Mouse (Mus musculus): ENCODE results near the gene Metap2. TPM values are rescaled to one million over a fixed set of nuclear protein-coding genes. Genes with fewer than 3 reads are reported as not detected.
"Not testable (repeated sequence)": the region's sequence is repeated elsewhere in the genome, so short reads cannot be mapped to it uniquely, and the experiment has no call there.

Metap2 gene
- polyA plus RNA-seq, 1 experiment from 2014 or later = 275 TPM

DNA sequence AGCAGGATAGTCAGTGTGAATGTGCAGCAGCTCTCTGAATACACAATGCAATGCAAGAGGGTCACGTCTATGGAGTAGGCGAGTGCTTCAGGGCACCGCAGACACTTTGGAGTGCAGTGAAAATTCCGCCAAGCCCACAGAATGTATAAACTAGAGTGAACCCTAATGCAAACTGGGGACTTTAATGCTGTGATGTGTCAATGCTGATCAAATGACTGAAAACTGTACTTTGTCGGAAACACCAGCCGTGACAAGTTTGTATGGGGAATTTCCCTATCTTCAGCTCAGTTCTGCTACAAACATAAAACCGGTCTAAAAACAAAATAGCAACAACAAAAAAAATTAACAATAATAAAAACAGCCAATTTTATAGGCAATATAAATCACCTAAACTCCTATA lies 28.5 kb downstream of the Metap2 start:
- no peaks in the 10 kb centered on the region for H3K27me3 ChIP-seq (ENCODE audit: control insufficient read depth, insufficient read depth, low read length)
- no peak overlapping the region for H3K9ac ChIP-seq (ENCODE audit: low read length)
- H3K36me3 ChIP-seq (ENCODE audit: control insufficient read depth, insufficient read depth, low read length) = peaks cover 9% of the 10 kb centered on the region
- H3K9me3 ChIP-seq (ENCODE audit: control insufficient read depth, low read length) = no peaks in the 10 kb centered on the region
- H3K4me3 ChIP-seq (ENCODE audit: low read depth, low read length) = no peak overlapping the region
- DNase-seq (ENCODE audit: low spot score) = no peak
- no peak overlapping the region for H3K4me2 ChIP-seq (ENCODE audit: low read depth, severe bottlenecking)
- WGBS = 94% methylated on average over 7 of the region's 7 CpGs
- H3K27ac ChIP-seq (replicated peaks; ENCODE audit: low read depth, low read length) = no peak overlapping the region
- no peaks in the 10 kb centered on the region for H3K4me1 ChIP-seq (ENCODE audit: control insufficient read depth, insufficient read depth, low read length)
- no peak for ATAC-seq (ENCODE audit: insufficient number of reproducible peaks, low FRiP score, low TSS enrichment, low read depth)

DNA sequence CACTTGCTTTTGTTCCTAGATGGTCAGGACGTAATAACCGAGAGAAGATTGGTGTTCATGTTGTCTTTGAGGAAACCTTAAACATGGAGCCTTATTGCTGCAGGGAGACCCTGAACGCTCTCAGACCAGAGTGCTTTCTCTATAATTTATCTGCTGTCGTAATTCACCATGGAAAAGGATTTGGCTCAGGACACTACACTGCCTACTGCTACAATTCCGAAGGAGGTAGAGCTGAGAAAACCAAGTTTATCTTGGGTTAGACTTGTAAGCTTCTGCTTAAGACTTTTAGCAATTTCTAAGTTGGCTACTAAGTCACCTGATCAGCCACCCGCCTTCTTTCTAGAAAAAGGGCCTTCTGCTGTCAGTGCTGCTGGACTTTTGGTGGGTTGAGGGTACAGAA lies 40.8 kb downstream of the Metap2 start:
- H3K4me2 ChIP-seq (ENCODE audit: low read depth, severe bottlenecking) = no peak overlapping the region
- H3K9me3 ChIP-seq (ENCODE audit: control insufficient read depth, low read length) = no peaks in the 10 kb centered on the region
- no peaks in the 10 kb centered on the region; the same call in 1 of the 2 replicates for H3K36me3 ChIP-seq (ENCODE audit: control insufficient read depth, insufficient read depth, low read length)
- DNase-seq (ENCODE audit: low spot score) (no peak), ATAC-seq (ENCODE audit: insufficient number of reproducible peaks, low FRiP score, low TSS enrichment, low read depth) (no peak)
- no peaks in the 10 kb centered on the region for H3K27me3 ChIP-seq (ENCODE audit: control insufficient read depth, insufficient read depth, low read length)
- no peak overlapping the region for H3K27ac ChIP-seq (replicated peaks; ENCODE audit: low read depth, low read length)
- no peak overlapping the region for H3K9ac ChIP-seq (ENCODE audit: low read length)
- 81% methylated on average over 6 of the region's 6 CpGs for WGBS
- no peaks in the 10 kb centered on the region for H3K4me1 ChIP-seq (ENCODE audit: control insufficient read depth, insufficient read depth, low read length)
- H3K4me3 ChIP-seq (ENCODE audit: low read depth, low read length) = no peak overlapping the region

DNA sequence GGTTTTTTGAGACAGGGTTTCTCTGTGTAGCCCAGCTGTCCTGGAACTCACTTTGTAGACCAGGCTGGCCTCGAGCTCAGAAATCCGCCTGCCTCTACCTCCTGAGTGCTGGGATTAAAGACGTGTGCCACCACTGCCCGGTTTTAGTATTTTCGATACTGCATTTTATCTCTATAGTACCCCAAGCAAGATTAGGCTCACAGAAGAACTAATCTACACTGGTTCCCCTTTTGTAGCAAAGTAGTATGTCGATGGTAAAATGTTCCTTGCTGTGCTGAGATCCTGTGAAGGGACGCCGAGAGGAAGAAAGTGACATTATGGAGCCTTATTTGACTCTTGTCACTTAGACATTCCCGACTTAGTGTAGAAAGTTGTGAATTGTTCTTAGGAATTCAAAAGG lies 41.8 kb downstream of the Metap2 start:
- Histone ChIP-seq H3K4me3 (ENCODE audit: low read depth, low read length) (no peak overlapping the region), H3K9me3 (ENCODE audit: control insufficient read depth, low read length) (no peaks in the 10 kb centered on the region), H3K27ac (replicated peaks; ENCODE audit: low read depth, low read length) (no peak overlapping the region), H3K27me3 (ENCODE audit: control insufficient read depth, insufficient read depth, low read length) (no peaks in the 10 kb centered on the region), H3K4me2 (ENCODE audit: low read depth, severe bottlenecking) (no peak overlapping the region), H3K4me1 (ENCODE audit: control insufficient read depth, insufficient read depth, low read length) (no peaks in the 10 kb centered on the region), H3K9ac (ENCODE audit: low read length) (no peak overlapping the region), H3K36me3 (ENCODE audit: control insufficient read depth, insufficient read depth, low read length) (no peaks in the 10 kb centered on the region; the same call in 1 of the 2 replicates)
- ATAC-seq (ENCODE audit: insufficient number of reproducible peaks, low FRiP score, low TSS enrichment, low read depth) = no peak
- no peak for DNase-seq (ENCODE audit: low spot score)
- 92% methylated on average over 9 of the region's 9 CpGs for WGBS

DNA sequence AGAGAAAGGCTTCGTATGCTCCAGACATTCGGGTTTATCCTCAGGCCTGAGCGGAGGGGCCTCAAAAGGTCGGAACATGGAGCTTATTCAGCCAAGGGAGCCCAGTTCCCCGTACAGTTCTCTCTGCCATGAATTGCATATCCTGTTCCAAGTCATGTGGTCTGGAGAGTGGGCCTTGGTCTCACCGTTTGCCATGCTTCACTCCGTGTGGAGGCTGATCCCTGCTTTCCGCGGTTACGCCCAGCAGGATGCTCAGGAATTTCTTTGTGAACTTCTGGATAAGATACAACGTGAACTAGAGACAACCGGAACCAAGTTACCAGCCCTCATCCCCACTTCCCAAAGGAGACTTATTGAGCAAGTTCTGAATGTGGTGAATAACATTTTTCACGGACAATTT lies 50.2 kb downstream of the Metap2 start:
- 94% methylated on average over 13 of the region's 13 CpGs for WGBS
- Histone ChIP-seq H3K27me3 (ENCODE audit: control insufficient read depth, insufficient read depth, low read length) (no peaks in the 10 kb centered on the region), H3K4me1 (ENCODE audit: control insufficient read depth, insufficient read depth, low read length) (no peaks in the 10 kb centered on the region), H3K9ac (ENCODE audit: low read length) (no peak overlapping the region), H3K36me3 (ENCODE audit: control insufficient read depth, insufficient read depth, low read length) (no peaks in the 10 kb centered on the region), H3K4me2 (ENCODE audit: low read depth, severe bottlenecking) (no peak overlapping the region), H3K9me3 (ENCODE audit: control insufficient read depth, low read length) (peaks cover 4% of the 10 kb centered on the region; the same call in 1 of the 2 replicates), H3K4me3 (ENCODE audit: low read depth, low read length) (no peak overlapping the region), H3K27ac (replicated peaks; ENCODE audit: low read depth, low read length) (no peak overlapping the region)
- ATAC-seq (ENCODE audit: insufficient number of reproducible peaks, low FRiP score, low TSS enrichment, low read depth) = no peak
- DNase-seq (ENCODE audit: low spot score) = no peak

DNA sequence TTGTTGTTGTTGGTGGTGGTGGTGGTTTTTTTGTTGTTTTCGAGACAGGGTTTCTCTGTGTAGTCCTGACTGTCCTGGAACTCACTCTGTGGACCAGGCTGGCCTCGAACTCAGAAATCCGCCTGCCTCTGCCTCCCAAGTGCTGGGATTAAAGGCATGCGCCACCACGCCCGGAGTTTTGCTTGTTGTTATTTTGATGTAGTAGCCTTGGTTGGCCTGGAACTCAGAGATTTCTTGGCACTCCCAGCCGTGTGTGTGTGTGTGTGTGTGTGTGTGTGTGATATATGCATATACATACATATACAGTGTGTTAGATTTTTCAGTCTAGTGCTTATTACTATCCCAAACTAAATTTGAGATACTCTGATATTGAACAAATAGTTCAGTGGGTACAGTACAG lies 61.8 kb downstream of the Metap2 start:
- H3K4me1 ChIP-seq (ENCODE audit: control insufficient read depth, insufficient read depth, low read length); H3K4me3 ChIP-seq (ENCODE audit: low read depth, low read length); H3K4me2 ChIP-seq (ENCODE audit: low read depth, severe bottlenecking); DNase-seq (ENCODE audit: low spot score); H3K9ac ChIP-seq (ENCODE audit: low read length); H3K36me3 ChIP-seq (ENCODE audit: control insufficient read depth, insufficient read depth, low read length); ATAC-seq (ENCODE audit: insufficient number of reproducible peaks, low FRiP score, low TSS enrichment, low read depth); H3K9me3 ChIP-seq (ENCODE audit: control insufficient read depth, low read length); H3K27ac ChIP-seq (replicated peaks; ENCODE audit: low read depth, low read length): not testable (repeated sequence)
- WGBS = 87% methylated on average over 7 of the region's 7 CpGs
- peaks cover 37% of the 10 kb centered on the region for H3K27me3 ChIP-seq (ENCODE audit: control insufficient read depth, insufficient read depth, low read length)

DNA sequence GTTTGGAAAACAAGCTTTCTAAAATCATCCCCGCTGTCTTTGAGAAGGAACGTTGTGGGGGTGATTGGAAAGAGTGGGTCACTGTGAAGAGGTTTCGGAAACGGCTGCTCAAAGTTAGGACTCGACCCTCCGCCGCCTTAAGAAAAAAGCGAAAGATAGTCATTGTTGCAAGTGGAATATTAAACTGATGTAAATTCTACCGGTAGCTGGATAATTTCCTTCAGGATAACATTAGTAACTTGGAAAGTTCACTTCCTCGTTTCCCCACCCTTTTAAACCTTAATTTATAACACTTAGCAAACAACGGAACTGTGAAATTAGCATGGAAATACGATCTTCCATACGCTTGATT lies 62.5 kb downstream of the Metap2 start:
- no peak overlapping the region for H3K9ac ChIP-seq (ENCODE audit: low read length)
- ATAC-seq (ENCODE audit: insufficient number of reproducible peaks, low FRiP score, low TSS enrichment, low read depth) (no peak), DNase-seq (ENCODE audit: low spot score) (no peak)
- 6% methylated on average over 13 of the region's 13 CpGs for WGBS
- no peaks in the 10 kb centered on the region; the same call in 1 of the 2 replicates for H3K4me1 ChIP-seq (ENCODE audit: control insufficient read depth, insufficient read depth, low read length)
- peaks cover 37% of the 10 kb centered on the region for H3K27me3 ChIP-seq (ENCODE audit: control insufficient read depth, insufficient read depth, low read length)
- no peaks in the 10 kb centered on the region for H3K36me3 ChIP-seq (ENCODE audit: control insufficient read depth, insufficient read depth, low read length)
- H3K4me2 ChIP-seq (ENCODE audit: low read depth, severe bottlenecking) = peak overlapping the region; percentile 86
- H3K27ac ChIP-seq (replicated peaks; ENCODE audit: low read depth, low read length) = no peak overlapping the region
- H3K4me3 ChIP-seq (ENCODE audit: low read depth, low read length) = peak overlapping the region; percentile 64
- no peaks in the 10 kb centered on the region for H3K9me3 ChIP-seq (ENCODE audit: control insufficient read depth, low read length)

DNA sequence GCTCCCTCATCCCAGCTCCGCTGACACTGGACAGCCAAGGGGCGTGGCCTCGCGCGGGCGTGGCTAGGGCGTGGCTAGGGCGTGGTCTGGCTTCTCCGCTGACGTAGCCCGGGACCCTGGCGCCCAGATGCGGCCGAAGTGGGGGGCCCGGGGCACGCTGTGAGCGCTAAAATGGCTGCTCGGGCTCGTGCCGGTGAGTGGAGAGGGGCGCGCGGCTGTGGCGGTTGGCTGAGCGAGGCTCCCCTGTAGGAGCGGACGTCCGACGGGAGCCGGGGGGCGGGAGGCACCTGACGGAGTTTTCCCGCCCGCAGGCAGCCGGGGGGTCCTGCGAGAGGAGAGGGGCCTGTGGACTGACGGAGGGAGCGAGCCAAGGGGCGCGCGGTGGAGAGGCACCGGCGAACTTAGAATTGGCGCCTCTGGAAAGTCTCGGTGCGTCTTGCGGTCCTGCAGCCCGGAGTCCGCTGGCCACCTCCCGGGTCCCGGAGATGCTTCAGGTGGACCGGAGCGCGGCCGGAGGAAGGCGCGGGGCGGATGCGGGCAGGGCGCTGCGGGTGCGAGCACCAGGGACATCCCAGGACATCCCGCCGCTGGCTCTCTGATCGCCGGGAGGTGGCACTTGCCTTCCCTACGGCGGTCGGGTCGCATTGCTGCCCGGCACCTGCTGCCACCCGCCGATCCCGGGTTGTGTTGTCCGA lies 63.0 kb downstream of the Metap2 start:
- no peak overlapping the region for H3K27ac ChIP-seq (replicated peaks; ENCODE audit: low read depth, low read length)
- H3K27me3 ChIP-seq (ENCODE audit: control insufficient read depth, insufficient read depth, low read length) = peaks cover 37% of the 10 kb centered on the region
- DNase-seq (ENCODE audit: low spot score) (peak; percentile 93), ATAC-seq (ENCODE audit: insufficient number of reproducible peaks, low FRiP score, low TSS enrichment, low read depth) (peak; percentile 91)
- peak overlapping the region; percentile 14; the same call in 1 of the 2 replicates for H3K9ac ChIP-seq (ENCODE audit: low read length)
- H3K4me2 ChIP-seq (ENCODE audit: low read depth, severe bottlenecking) = peak overlapping the region; percentile 86
- WGBS = under 1% methylated on average over 74 of the region's 75 CpGs
- H3K36me3 ChIP-seq (ENCODE audit: control insufficient read depth, insufficient read depth, low read length) = no peaks in the 10 kb centered on the region
- no peaks in the 10 kb centered on the region for H3K9me3 ChIP-seq (ENCODE audit: control insufficient read depth, low read length)
- peak overlapping the region; percentile 64 for H3K4me3 ChIP-seq (ENCODE audit: low read depth, low read length)
- no peaks in the 10 kb centered on the region; the same call in 1 of the 2 replicates for H3K4me1 ChIP-seq (ENCODE audit: control insufficient read depth, insufficient read depth, low read length)

DNA sequence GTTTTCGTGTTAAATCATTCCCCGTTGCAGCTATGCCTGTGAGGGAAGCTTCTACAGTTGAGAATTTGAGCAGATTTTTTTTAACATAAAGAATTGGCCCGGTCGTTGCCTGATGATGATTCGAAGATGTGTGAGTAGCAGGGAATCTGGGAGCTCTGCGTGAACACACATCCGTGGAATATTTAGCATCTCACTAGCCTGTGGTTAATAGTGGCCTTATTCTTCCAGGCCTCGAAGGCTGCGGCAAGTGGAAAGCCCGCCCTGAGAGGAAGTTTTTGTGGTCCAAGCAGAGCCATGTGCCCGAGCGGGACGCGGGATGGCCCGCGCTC lies 63.6 kb downstream of the Metap2 start:
- Histone ChIP-seq H3K27me3 (ENCODE audit: control insufficient read depth, insufficient read depth, low read length) (peaks cover 37% of the 10 kb centered on the region), H3K4me2 (ENCODE audit: low read depth, severe bottlenecking) (peak overlapping the region; percentile 86), H3K36me3 (ENCODE audit: control insufficient read depth, insufficient read depth, low read length) (no peaks in the 10 kb centered on the region), H3K4me3 (ENCODE audit: low read depth, low read length) (peak overlapping the region; percentile 64), H3K27ac (replicated peaks; ENCODE audit: low read depth, low read length) (no peak overlapping the region), H3K9me3 (ENCODE audit: control insufficient read depth, low read length) (no peaks in the 10 kb centered on the region), H3K4me1 (ENCODE audit: control insufficient read depth, insufficient read depth, low read length) (no peaks in the 10 kb centered on the region; the same call in 1 of the 2 replicates), H3K9ac (ENCODE audit: low read length) (no peak overlapping the region)
- DNase-seq (ENCODE audit: low spot score) (no peak), ATAC-seq (ENCODE audit: insufficient number of reproducible peaks, low FRiP score, low TSS enrichment, low read depth) (no peak)
- 2% methylated on average over 16 of the region's 16 CpGs for WGBS

DNA sequence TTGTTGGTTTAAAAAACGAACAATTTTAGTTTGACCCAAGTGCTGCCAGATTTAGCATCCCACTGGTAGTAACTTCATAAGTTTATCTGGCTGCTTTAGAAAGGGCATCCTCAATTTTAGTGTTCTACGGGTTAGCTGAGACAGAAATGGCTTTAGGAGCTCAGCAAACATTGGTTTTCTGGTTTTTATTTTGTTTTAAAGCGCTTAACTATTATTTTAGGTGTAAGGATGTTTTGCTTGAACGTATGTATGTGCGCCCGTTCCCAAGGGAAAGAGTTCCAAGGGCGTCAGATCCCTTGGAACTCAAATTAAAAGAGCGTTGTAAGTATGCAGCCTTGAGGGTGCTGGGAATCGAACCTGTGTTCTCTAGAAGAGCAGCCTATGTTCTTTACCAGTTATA lies 64.1 kb downstream of the Metap2 start:
- ATAC-seq (ENCODE audit: insufficient number of reproducible peaks, low FRiP score, low TSS enrichment, low read depth) (no peak), DNase-seq (ENCODE audit: low spot score) (no peak)
- no peak overlapping the region for H3K4me2 ChIP-seq (ENCODE audit: low read depth, severe bottlenecking)
- no peaks in the 10 kb centered on the region for H3K36me3 ChIP-seq (ENCODE audit: control insufficient read depth, insufficient read depth, low read length)
- H3K4me1 ChIP-seq (ENCODE audit: control insufficient read depth, insufficient read depth, low read length) = no peaks in the 10 kb centered on the region; the same call in 1 of the 2 replicates
- no peak overlapping the region for H3K9ac ChIP-seq (ENCODE audit: low read length)
- H3K4me3 ChIP-seq (ENCODE audit: low read depth, low read length) = no peak overlapping the region
- H3K27ac ChIP-seq (replicated peaks; ENCODE audit: low read depth, low read length) = no peak overlapping the region
- H3K27me3 ChIP-seq (ENCODE audit: control insufficient read depth, insufficient read depth, low read length) = peaks cover 37% of the 10 kb centered on the region
- 23% methylated on average over 9 of the region's 9 CpGs for WGBS
- H3K9me3 ChIP-seq (ENCODE audit: control insufficient read depth, low read length) = no peaks in the 10 kb centered on the region

All from limb, embryonic 11.5 days (tissue).